Mouse (Mus musculus) left cerebral cortex, postnatal 36 days (tissue): ENCODE measurements at regions not wholly inside any gene's neighbourhood (a gene's known extent, or its start where the extent isn't known, plus 50 kb on each side); places are given as distances from the start of the nearest gene placed in this dataset.
A peak's percentile ranks its signal among the peaks of the same experiment; 100 is the strongest.

ENCODE experiments used
- DNase-seq, 2 experiments: peaks; one replicate each; pipeline ENCODE4 v3.0.0; 2021 to 2022; ENCODE audit warnings: low spot score in 2 of 2, mixed read lengths in 1 of 2
- intact Hi-C: fragments of 180-260 bp; cut with DNase I; formaldehyde crosslinking; loops from one replicate; pipeline ENCODE4 v1.15.1; 2025

DNA sequence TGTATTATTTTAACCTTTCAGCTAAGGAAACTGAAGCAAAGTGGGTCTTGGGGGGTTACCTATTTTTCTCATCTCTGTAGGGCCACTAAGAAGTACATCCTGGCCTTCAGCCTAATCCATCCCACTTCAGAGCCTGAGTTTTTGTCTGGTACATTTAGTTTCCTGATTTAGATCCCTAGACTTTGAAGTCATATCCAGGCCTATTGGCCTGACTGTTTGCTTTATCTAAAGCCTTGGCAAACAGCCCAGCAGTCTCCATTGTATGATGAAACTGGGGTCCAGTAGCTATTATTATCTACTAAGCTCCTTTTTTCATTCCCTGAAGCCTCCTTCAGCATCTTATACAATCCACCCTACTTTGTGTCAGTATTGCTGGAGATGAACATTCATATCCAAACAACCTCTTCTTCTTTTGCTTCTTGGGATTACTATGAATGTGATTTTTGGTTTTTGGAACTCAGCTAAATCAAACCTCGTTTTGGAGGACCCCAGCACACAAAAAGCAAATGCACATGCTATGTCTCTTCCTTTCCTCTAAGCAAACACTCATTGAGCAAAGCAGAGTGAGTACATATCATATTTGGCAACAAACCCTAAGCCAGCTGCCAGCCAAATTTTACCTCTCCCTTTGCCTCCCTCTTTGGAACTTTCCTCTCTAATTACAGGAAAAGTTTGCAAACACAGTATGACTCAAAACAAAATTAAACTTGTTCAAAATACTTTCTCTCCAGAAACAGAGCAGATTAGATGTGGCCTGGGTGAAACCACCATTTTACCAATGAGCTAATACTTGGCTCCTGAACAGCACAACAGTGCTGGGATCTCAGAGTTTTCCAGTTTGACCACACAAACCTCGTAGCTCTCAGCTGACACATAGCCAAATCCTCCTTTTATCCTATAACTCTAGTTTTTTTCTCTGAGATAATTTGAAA, 342.8 kb upstream of the Etaa1 start:
- no peak for DNase-seq
- intact Hi-C loops = no loop called here

DNA sequence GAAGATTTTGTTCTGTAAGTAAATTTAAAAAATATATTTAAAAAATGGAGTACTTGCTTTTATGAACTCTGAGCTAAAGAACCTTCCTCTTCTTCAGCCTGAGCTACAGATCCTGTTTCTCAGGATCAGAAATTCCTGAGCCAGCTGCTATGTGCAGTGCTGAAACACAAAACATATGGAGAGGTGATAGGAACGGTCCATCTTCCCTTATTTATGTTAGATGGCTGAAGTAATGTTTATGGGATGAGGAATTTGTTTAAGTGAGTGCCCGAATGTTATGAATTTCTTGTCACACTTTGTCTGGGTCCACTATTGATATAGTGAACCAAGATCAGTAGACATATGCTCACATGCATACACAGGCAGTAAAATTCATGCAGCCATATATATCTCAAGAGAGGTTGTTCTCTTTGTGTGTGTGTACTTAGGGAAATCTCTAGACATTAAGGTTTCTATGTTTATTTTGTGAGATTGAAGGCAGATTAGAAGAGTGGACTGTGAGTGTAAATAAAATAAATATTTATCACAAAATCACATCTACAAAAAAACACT, 325.0 kb upstream of the Etaa1 start:
- no peak for DNase-seq
- intact Hi-C loops = no loop called here

DNA sequence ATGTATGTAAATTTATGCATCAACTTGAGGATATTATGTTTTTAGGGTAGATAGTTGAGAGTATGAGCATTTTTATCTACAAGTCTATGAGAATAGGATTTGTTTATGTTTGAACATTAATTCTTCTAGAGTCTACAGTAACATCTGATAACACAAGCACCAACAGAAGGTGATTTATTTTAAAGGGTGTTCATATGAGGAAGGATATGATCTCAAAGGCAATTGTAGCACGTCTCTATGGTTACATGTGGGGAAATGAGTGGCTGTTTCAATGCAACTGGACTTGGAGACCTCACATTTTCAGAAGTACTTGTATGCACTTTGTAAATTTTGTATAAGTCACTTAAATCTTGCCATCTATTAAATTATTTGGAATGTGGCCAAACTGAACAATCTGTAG, 318.7 kb upstream of the Etaa1 start:
- no peak for DNase-seq
- intact Hi-C loops = no loop called here

DNA sequence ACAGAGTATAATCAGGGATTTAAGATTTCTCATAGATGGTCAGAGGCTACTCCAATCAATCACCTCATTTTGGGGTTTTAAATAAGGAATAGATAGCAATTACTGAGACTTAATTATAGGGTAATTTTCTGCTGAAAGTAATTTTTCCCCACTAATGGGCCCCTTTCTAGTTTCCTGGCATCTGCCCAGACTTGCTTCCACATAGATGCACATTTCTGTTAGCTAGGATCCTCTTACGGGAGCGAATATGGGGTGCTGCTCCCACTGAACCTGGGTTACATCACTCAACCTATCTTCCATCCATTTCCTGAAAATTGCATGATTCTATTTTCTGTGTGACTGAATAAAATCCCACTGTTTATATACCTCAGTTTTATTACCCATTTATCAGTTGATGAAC, 312.5 kb upstream of the Etaa1 start:
- intact Hi-C loops = no loop called here
- no peak for DNase-seq

DNA sequence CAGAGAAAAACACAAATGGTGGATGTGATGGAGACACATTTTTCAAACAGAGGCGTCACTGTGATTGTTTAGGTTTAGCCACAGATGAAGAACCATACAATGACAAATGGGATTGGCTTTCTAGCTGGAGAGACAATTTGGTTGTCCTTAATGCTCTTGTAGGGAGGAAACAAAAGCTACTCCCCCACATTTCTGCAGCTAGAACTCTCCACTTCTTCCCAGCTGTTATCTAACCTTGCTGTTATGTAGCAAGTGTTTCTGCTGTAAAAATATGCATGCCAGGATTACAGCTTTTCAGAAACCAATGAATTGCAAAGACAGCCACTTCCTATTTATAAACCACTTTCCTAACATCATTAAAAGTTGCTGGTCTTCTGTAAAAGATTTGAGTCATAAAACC, 309.2 kb upstream of the Etaa1 start:
- intact Hi-C loops = no loop called here
- DNase-seq = no peak

DNA sequence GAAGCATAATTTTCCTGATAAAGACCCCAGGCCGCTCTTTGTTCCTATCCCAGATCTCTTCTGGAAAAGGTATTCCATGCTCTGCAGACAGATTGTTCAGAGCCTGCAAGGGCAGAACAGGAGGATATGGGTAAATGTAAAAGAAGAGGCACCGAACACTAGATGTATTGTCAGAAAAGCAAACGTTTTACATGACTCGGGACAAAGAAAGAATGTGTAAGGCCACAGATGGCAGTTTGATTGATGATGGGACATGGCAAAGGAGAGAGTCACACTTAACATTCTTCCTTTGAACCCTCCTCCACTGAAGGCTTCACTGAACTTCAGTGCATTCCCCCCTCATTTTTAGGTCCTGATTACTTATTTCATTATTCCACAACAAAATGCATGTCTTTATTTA, 295.6 kb upstream of the Etaa1 start:
- DNase-seq = no peak
- intact Hi-C loops = no loop called here

DNA sequence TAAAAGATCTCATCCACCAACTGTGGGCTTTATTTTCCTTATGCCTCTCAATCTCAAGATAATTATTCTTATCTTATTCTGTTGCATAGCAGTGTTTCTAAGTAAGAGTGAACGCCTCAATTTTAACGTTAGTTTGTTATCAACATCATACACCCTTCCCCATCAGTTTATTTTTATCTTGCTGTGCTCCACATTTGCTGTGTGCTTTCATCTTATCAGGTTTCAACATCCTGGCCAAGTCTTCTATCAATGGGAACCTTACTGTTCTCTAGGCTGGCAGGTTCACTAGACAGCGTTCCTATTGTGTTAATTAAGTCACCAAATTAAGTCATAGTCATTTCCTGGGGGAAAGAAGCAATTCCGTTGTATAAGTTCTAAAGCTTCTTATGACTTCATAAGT, 263.1 kb upstream of the Etaa1 start:
- intact Hi-C loops = no loop called here
- no peak for DNase-seq

DNA sequence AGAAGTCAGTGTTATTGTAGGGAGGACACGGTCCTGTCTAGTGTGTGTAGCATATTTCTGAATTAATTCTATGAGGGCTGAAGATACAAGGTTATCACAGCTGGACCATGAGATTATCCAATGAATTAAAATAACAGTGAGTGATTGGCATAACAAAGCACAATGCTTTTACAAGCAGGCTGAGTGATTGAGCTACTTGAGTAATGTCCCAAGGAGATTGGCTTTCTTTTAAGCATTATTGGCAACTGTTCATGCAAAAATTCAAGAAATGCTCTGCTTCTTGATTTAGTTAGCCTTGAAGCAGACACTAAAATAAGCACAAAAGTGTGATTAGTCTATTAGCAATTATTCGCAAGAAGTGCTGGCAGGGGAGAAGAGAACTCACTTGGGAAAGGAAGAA, 219.4 kb upstream of the Etaa1 start:
- intact Hi-C loops = no loop called here
- no peak for DNase-seq

DNA sequence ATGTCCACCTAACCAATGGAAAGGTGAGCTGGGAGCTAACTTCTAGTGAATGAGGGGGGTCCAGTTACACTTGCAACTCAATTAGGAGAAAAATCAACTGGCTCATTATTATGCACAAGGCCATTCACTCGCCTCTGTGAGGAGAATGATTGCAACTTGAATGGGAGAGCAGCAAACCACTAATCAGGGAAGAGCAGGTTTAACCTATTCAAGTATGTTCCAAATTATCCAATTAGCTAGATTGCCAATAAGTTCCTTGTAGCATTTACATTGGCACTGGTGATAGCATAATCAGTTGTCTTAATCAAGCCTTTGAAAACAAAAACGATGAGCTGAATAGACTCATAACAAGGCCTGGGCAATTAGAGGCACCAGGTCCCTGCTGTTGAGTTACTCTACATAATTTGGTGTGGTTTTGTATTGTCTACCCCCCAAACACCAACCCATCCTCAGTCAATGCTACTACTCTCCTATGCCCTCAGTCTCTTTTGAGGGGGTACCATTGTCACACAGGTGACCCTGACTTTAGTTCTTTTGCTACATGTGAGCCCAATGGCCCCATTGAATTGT, 217.6 kb upstream of the Etaa1 start:
- DNase-seq = no peak
- intact Hi-C loops = no loop called here

DNA sequence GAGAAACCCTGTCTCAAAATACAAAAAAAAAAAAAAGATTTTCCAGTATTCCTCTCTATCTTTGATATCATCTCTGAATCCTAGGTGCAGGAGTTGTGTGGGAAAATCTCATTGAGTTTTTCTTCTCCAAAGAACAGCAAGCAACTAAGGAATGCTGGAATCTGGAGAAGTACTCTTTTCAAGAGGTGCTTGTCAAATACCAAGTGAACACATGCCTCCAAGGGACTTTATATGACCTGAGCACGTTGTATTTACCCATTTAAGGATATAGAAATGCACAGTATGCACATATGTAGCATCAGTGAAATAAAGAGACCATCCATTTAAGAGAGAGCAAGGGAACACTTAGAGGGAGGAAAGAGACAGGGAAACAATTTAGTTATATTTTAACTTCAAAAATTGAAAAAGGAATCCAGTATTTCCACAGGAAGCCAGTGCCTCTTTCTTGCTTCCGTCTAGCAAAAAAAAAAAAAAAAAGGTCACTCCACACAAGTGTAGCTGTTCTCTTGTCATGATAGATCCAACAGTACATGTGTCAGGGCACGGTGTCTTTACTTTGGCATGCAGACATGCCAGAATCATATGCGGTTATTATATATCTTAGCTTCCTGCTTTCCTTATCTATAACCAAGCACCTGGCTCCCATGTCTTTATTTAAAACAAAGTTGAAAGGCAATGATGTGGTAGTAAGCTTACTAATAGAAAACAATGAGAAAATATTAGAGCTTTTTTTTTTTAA, 212.1 kb upstream of the Etaa1 start:
- intact Hi-C loops = no loop called here
- no peak for DNase-seq

DNA sequence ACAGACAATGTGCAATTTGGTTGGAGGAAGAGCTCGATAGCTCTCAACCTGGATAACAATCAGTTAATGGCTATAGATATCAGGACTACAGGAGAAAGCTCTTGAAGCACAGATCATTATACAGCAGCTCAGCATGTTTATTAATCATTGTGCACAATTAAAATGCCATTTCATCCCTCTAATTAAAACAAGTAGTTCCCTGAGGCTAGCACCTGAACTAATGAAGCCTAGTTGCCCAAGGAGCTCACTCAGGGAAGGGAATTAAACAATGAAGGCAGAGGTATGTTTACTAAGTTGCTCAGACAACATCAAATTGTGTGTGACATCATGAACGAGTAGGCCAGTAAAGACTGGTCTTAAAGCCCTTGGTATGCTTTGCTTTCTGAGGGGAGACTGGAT, 210.3 kb upstream of the Etaa1 start:
- no peak for DNase-seq
- intact Hi-C loops = no loop called here

DNA sequence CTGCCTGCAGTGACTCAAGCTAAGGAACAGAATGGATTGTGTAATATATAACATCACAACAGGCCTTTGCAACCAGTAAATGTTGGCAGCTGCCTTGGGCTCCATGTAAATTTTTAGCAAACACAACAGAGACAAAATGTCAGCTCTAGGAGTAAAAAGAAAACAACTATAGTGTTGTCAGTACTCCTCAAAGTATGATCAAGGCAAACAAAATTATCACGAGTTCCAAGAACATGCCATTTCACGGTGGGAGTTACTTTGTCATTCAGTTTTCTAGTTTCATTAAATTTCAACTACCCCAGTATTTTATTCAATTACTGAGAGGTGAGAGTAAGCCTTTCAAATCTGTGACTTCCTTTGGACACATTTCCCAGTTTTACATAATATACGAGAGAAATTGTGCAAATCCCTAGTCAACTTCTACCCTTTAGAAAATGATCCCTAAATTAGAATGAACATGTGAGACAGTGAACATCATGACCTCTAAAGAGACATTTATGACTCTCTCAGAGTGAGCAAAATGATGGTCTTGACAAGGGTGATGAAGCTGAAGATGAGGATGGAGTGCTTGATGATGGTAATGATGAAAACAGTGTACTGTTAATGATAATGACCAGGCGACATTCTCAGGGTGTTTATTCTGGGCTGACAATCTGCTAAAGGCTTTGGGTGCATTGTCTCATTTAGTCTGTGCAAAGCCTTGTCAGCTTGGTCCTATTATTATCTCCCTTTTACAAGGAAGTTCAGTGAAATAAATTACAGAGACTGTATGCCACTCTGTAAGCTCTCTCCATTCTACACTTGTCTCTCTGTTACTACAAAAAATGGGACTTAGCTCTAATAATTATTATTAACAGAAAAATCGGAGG, 209.7 kb upstream of the Etaa1 start:
- no peak for DNase-seq
- intact Hi-C loops = no loop called here

DNA sequence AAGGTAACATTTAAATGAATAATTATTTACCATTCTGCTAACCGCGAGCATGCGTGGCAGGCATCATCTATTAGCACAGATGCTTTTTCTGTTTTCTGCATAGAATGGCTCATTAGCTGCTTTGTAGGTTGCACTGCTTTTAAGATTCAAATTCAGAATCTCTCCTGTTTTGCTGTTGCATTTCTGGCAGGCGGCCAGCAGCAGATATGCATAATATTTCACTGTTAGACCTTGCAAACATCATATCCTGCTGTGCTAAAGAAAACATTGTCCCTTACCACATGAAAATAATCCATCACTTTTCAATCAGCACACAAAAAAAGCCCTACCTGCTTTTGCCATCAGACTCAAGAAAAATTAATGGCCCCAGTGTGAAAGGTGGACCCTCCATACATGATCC, 202.8 kb upstream of the Etaa1 start:
- intact Hi-C loops = loop anchor here (10.0 kb wide), 2 partner anchors 708 to 868 kb away; no protein-coding TSS in a partner anchor
- DNase-seq = no peak

DNA sequence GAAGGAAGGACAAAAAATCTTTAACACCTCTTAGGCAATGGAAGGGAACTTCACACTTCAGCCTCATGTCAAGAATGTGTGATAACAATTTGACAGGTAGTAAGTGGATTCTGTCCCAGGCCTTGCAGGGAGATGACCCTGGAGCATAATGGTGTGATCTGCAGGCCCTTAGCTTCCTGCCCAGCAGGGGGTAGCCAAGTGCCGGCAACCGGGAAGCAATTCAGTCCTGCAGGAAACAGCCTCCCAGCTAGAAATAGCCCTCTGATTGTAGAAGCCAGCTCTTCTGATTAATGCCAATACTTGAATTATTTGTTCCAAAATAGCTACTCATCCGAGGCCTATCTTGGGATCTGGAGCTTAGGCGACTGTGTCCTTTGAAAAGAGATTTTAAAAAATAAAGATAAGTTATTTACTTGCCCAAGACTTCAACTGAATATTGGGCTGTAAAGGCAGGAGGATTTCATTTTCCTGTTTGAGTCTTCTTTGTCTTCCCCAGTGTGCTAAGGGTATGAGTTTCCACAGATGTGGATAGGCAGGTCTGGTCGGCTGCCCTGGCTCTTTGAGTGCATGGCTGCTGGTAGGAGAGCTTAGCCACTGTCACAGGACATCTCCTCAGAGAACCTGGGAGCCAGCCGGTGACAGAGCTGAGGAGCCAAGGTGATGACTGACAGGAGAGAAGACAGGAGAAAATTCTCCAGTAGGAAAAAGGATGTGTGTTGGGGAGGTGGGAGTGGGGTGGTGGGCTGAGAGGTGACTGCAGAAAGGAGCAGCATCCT, 198.3 kb upstream of the Etaa1 start:
- DNase-seq = peak; percentile 3 to 7
- intact Hi-C loops = loop anchor here (10.0 kb wide), 2 partner anchors 713 to 873 kb away; no protein-coding TSS in a partner anchor

DNA sequence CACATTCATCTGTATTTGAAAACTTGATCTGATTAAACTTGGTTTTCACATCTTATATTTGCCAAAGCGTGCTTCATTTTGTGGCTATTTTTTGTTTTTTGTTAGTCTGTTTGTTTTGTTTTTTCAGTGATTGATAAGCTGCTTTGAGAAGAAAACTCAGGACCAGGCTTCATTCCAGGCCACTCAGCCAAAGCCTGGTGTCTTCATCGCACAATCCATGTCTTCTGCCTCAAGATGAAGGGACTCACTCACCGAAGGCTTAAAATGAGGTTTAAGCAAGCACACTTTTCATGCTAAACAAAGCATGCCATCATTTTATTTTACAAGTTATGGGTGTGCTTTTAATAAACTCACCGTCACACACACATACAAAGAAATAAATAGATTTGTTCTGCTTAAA, 197.7 kb upstream of the Etaa1 start:
- intact Hi-C loops = loop anchor here (10.0 kb wide), 2 partner anchors 713 to 873 kb away; no protein-coding TSS in a partner anchor

DNA sequence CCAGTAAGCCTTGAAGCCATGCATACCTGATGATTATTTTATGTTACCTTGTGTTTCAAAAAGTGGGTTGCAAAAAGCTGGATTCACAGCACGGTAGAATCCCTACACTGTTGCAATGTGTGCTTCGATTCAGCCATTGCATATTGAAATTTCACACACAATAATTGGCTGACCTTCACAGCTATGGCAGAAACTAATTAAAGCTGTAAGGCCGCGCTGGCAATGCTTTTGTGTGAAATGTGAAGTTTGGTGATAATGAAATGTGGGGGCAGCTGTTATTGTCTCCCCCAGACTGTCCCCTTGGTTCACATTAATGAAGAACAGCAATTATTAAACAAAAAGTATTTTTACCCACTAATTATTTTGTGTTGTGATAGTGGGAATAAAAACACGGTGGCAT, 173.8 kb upstream of the Etaa1 start:
- DNase-seq = no peak
- intact Hi-C loops = no loop called here

More for the DNA sequence above, 197.7 kb upstream of the Etaa1 start:
- DNase-seq = no peak

DNA sequence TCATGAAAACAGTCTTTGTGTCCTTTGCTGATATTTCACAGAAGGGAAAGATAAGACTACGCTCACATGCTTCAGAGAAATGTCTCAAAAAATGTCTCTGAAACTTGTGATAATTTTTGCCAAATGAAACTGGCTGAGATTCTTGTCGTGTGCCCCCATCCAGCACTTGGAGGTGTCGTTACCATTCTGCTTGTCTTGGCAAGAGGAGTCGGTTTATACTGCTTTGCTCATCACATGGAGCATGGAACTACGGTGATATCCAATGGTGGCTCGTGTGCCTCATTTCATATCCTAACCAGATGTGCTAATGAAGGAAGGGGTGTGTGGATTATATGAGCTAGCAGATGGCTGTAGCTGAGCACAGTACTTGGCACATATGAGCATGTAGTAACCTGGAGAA, 169.4 kb upstream of the Etaa1 start:
- intact Hi-C loops = no loop called here
- peak; percentile 18 to 36 for DNase-seq

DNA sequence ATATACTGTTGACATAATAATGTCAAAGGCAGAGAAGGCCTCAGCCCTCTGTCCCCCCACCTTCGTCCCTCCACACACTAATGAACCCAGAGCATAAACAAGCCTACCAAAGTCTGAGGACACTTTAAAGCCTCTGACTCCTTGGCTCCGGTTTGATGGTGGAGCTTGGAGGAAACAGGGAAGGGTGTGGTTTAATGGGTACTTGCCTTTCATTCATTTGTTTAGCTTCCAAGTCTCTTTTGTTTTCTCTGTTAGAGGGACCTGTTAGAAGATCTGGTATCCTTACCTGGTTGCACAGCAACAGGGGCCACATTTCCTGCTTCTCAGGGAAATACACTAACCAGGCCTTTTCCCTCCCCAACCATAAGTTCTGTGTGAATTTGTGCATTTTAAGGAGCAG, 168.9 kb upstream of the Etaa1 start:
- intact Hi-C loops = no loop called here
- DNase-seq = no peak
